Mouse (Mus musculus) liver, postnatal 0 days (tissue): Measurements from ENCODE around the gene Sult2b1. TPM values are rescaled to one million over a fixed set of nuclear protein-coding genes. Genes with fewer than 3 reads are reported as not detected.

ENCODE experiments used
- ATAC-seq: fragments of 200-750 bp; cut with Nextera tagmentation; 2 replicates; pipeline ENCODE4 v1.8.0; 2017; ENCODE audit warnings: mild to moderate bottlenecking, moderate library complexity
- DNase-seq: peaks from one replicate; pipeline ENCODE4 v3.0.0-alpha.2; 2016
- H3K27ac ChIP-seq: fragments of 300-500 bp; sonication (generic); 2 replicates; pipeline ENCODE4 v1.5.1; 2014; ENCODE audit warnings: antibody characterized with exemption, moderate library complexity, mild to moderate bottlenecking, low read depth
- H3K27me3 ChIP-seq: fragments of 300-500 bp; sonication (generic); 2 replicates; pipeline ENCODE4 v1.6.1; 2014; ENCODE audit warnings: low read length, control low read depth, mixed read lengths; ENCODE audit not compliant: insufficient read depth
- H3K36me3 ChIP-seq: fragments of 300-500 bp; sonication (generic); replicated peaks from 2 replicates; pipeline ENCODE4 v1.6.1; 2014; ENCODE audit warnings: mild to moderate bottlenecking, control low read depth, low read length, moderate library complexity, mixed read lengths; ENCODE audit not compliant: insufficient read depth
- H3K4me1 ChIP-seq: fragments of 300-500 bp; sonication (generic); 2 replicates; pipeline ENCODE4 v1.6.1; 2014; ENCODE audit warnings: antibody characterized with exemption, mild to moderate bottlenecking, control low read depth; ENCODE audit not compliant: insufficient read depth
- H3K4me2 ChIP-seq: fragments of 300-500 bp; sonication (generic); 2 replicates; pipeline ENCODE4 v1.6.1; 2014; ENCODE audit warnings: low read depth, mild to moderate bottlenecking, low read length, moderate library complexity, mixed read lengths
- H3K4me3 ChIP-seq: fragments of 300-500 bp; sonication (generic); 2 replicates; pipeline ENCODE4 v1.5.1; 2014; ENCODE audit warnings: low read depth, low read length
- H3K9ac ChIP-seq: fragments of 300-500 bp; sonication (generic); replicated peaks from 2 replicates; pipeline ENCODE4 v1.6.1; 2014; ENCODE audit warnings: mild to moderate bottlenecking, moderate library complexity
- H3K9me3 ChIP-seq: fragments of 300-500 bp; sonication (generic); 2 replicates; pipeline ENCODE4 v1.6.1; 2016; ENCODE audit warnings: mild to moderate bottlenecking, control low read depth, low read length, mixed read lengths
- CTCF ChIP-seq: sonication (generic); IDR thresholded peaks from 2 replicates; pipeline ENCODE4 v1.5.1; 2016; ENCODE audit warnings: antibody characterized with exemption, low read depth
- EP300 ChIP-seq: IDR thresholded peaks from 2 replicates; pipeline ENCODE4 v1.6.1; 2016; ENCODE audit warnings: antibody characterized with exemption, low read depth, mild to moderate bottlenecking
- WGBS: fragments of 180-500 bp; shearing (Covaris S2); extraction: QIAGEN DNeasy Blood & Tissue Kit; methylation state at CpG from one replicate; pipeline ENCODE4 v1.1.7; 2014; ENCODE audit not compliant: insufficient replicate concordance; 5-methylcytosine and 5-hydroxymethylcytosine counted together
- polyA plus RNA-seq: library from polyadenylated mRNA; unstranded; fragments of >200 nt; fragmentation: Nextera tagmentation; extraction: Ambion mirVana; gene quantifications from 2 replicates; pipeline ENCODE4 v1.2.1, GENCODE M21; 2015

Sult2b1 gene
- polyA plus RNA-seq, 1 experiment from 2014 or later: 0.26 TPM

DNA sequence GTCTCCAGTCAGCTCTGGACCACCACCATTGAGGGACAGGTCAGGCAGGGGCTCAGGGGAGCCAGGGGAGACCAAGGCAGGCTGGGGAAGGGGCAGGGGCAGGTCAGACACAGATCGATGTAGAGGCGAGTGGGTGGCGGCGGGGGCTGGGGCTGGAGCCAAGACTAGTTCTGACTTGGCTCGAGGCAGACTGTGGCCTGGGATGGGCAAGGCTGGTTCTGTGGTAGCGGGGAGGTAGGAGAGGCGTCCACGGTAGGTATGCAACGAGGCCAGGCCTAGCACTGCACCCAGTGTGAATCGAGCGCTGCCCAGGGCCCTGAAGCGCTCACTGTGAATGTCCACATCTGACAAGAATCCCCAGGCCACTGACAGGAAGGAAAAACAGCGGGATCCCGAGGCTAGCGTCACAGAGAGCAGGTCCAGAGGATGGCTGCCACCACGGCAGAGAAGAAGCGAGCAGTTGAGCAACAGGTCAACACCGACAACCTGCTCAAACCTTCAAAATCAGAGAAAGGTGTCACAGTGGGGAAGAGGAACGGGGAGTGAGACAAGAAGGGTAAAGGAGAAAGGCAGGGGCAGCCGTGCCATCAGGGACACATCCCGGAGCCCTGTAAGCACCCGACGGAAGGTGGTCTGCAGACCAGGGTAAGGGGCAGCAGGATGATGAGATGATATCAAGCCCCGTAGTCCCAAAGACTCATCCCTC, 73.0 kb downstream of the Sult2b1 start:
- Histone ChIP-seq H3K4me2 (no peak overlapping the region), H3K36me3 (peaks cover 36% of the 10 kb centered on the region), H3K4me3 (no peak overlapping the region), H3K9ac (no peak overlapping the region), H3K4me1 (peaks cover 51% of the 10 kb centered on the region), H3K9me3 (no peaks in the 10 kb centered on the region), H3K27me3 (no peaks in the 10 kb centered on the region), H3K27ac (no peak overlapping the region)
- DNase-seq (no peak), ATAC-seq (no peak)
- WGBS: 89% methylated on average over 24 of the region's 24 CpGs
- no peak for TF ChIP-seq EP300
- no peak for TF ChIP-seq CTCF

DNA sequence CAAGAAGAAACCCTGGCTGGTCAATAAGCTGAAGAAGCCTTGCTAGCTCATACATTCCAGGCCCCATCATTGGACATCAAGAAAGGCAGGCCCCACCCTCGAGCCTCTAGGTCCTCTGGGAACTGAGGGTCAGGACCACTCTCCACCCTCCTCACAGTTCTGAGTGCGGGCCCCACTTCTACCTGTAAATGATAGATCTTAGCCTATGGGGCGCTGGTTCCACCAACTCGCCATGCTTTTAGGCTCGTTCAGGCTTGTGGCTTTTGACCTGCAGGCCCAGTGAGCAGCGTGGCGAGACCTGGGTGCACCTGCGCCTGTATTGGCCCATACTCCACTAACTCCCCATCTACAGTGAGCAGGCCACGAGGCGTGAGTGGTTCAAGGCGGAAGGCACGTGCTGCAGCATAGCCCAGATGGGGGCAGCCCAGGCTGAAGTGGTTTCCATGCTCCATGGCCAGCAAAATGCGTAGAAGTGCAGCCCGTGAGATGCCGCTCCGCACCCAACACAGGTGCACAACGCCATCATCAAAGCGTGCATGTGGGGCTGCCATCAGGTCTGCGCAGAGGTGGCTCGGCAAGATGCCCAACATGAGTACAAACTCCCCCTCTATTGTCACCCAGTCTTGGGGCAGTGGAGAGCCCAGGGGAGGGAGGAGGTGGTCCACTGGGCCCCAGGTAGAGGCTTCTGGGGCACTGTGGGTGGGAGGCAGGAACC, 73.8 kb downstream of the Sult2b1 start:
- Histone ChIP-seq H3K27ac (no peak overlapping the region), H3K4me1 (peaks cover 53% of the 10 kb centered on the region), H3K27me3 (no peaks in the 10 kb centered on the region), H3K9me3 (no peaks in the 10 kb centered on the region), H3K9ac (no peak overlapping the region), H3K4me2 (no peak overlapping the region), H3K4me3 (no peak overlapping the region), H3K36me3 (peaks cover 36% of the 10 kb centered on the region)
- 88% methylated on average over 20 of the region's 20 CpGs for WGBS
- ATAC-seq (no peak), DNase-seq (no peak)
- TF ChIP-seq EP300: no peak
- TF ChIP-seq CTCF: no peak

DNA sequence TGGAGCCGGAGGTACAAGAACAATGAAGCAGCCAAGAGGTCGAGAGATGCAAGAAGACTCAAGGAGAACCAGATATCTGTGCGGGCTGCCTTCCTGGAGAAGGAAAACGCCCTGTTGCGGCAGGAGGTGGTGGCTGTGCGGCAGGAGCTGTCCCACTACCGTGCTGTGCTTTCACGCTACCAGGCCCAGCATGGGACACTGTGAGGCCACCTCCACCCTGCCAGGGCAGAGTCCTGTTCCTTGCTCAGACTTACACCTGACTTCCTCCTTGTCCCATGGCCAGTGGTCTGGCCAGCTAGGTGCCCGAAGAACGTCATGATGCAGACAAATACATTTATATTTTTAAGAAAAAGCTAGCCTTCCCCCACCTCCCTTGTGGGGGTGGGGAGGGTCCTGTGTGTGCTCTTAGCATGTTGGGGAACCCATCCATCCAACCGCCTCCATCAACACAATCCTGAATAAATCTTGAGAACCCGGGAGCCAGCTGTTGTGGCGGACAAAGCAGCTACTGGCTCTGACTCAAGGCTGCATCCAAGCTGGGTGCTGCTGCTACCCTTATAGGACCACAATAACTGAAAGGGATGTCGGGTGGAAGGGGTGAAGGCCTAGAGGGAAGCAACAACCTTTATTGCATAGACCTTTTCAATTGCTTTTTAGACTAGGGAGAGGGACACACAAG, 74.7 kb downstream of the Sult2b1 start:
- no peak for DNase-seq

GRCm38 (mm10) chr7:45709036-45709435, 75.4 kb downstream of the Sult2b1 start:
- 63% methylated on average over 6 of the region's 6 CpGs for WGBS
- H3K36me3 ChIP-seq: peaks cover 36% of the 10 kb centered on the region
- ATAC-seq: no peak
- no peaks in the 10 kb centered on the region for H3K9me3 ChIP-seq
- TF ChIP-seq CTCF (no peak), EP300 (no peak)
- no peak overlapping the region; the same call in 1 of the 2 replicates for H3K27ac ChIP-seq
- no peak overlapping the region for H3K4me2 ChIP-seq
- no peak overlapping the region for H3K4me3 ChIP-seq
- H3K9ac ChIP-seq: 0 out of 2 replicates have a peak overlapping the region, but pooled peaks have one; percentile 49
- DNase-seq: no peak
- H3K4me1 ChIP-seq: peaks cover 57% of the 10 kb centered on the region
- H3K27me3 ChIP-seq: no peaks in the 10 kb centered on the region

More for the DNA sequence above, 74.7 kb downstream of the Sult2b1 start:
- H3K9ac ChIP-seq: no peak overlapping the region
- no peak overlapping the region for H3K4me3 ChIP-seq
- no peaks in the 10 kb centered on the region for H3K9me3 ChIP-seq
- no peak overlapping the region for H3K4me2 ChIP-seq
- TF ChIP-seq EP300 (no peak), CTCF (no peak)
- no peak overlapping the region for H3K27ac ChIP-seq
- no peaks in the 10 kb centered on the region for H3K27me3 ChIP-seq
- peaks cover 36% of the 10 kb centered on the region for H3K36me3 ChIP-seq
- ATAC-seq: no peak
- WGBS: 80% methylated on average over 14 of the region's 14 CpGs
- H3K4me1 ChIP-seq: peaks cover 58% of the 10 kb centered on the region

DNA sequence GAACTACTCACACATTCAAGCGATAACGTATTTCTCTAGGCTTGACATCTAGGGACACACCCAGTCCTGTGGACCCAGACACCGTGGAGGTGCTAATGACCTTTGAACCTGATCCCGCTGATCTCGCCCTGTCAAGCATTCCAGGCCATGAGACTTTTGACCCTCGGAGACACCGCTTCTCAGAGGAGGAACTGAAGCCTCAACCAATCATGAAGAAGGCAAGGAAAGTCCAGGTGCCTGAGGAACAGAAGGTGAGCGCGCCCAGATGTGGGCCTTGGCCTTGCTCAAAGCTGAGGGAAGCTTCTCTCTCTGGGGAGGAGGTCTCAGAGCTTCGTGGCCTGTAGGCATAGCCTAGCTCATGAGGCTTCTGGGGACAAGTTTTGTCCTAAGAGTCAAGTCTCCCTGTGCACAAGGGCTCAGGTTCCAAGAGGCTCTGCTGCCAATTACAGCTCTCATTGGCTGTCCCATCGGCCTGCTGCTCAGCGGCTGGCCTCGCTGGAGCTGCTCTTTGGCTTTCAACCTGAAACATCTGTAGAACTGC, 76.2 kb downstream of the Sult2b1 start:
- Histone ChIP-seq H3K36me3 (peaks cover 33% of the 10 kb centered on the region), H3K27ac (peak overlapping the region; percentile 85), H3K4me1 (peaks cover 59% of the 10 kb centered on the region), H3K4me2 (peak overlapping the region; percentile 99), H3K9me3 (no peaks in the 10 kb centered on the region), H3K4me3 (no peak overlapping the region), H3K27me3 (no peaks in the 10 kb centered on the region), H3K9ac (peak overlapping the region; percentile 49)
- DNase-seq (no peak), ATAC-seq (no peak)
- WGBS: 44% methylated on average over 13 of the region's 13 CpGs
- no peak for TF ChIP-seq CTCF
- no peak for TF ChIP-seq EP300

DNA sequence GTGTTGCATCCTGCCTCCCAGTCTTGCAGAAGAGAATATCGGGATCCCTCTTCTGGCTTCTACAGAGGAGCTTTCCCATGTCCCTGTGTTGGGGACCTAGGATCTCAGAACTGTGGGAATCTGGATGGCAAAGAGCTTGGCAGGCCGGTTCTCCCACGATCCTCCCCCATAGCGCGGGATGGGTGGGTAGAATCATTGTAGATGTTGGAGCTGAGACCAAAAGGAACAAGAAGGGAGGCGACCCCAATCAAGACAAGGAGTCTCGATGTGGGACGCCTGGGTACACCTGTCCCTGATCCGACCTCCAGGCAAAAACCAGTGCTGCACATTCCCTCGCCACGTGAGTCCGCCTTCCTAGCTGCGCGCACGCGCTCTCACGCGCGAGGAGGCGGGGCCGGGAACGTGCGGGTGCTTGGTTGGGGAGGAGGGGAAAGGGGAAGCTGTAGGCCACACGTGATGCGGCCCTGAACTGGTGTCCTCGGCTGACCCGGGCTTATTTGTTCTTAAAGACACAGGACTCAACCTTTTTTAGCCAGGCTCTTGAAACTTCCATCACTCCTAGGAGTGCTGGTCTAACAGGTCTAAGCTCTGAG, 77.0 kb downstream of the Sult2b1 start:
- Histone ChIP-seq H3K9me3 (no peaks in the 10 kb centered on the region), H3K27ac (peak overlapping the region; percentile 85), H3K36me3 (peaks cover 25% of the 10 kb centered on the region), H3K4me3 (peak overlapping the region; percentile 66), H3K9ac (peak overlapping the region; percentile 77), H3K4me1 (peaks cover 52% of the 10 kb centered on the region), H3K4me2 (peak overlapping the region; percentile 99), H3K27me3 (no peaks in the 10 kb centered on the region)
- TF ChIP-seq CTCF (no peak), EP300 (peak; percentile 59; the same call in 1 of the 2 replicates)
- DNase-seq: peak; percentile 93
- ATAC-seq: peak; percentile 48
- 0% methylated on average over 27 of the region's 27 CpGs for WGBS
